Mouse (Mus musculus): ENCODE data around the gene Zc3h10. TPM values are rescaled to one million over a fixed set of nuclear protein-coding genes. Genes with fewer than 3 reads are reported as not detected.
"Not testable (repeated sequence)": the region's sequence is repeated elsewhere in the genome, so short reads cannot be mapped to it uniquely, and the experiment has no call there.

Zc3h10 gene
- polyA plus RNA-seq, 1 experiment from 2014 or later, result 17.3 TPM

GRCm38 (mm10) chr10:128492633-128493311, 54.8 kb downstream of the Zc3h10 start:
- peak; percentile 33 for ATAC-seq (ENCODE audit: low FRiP score, low read depth)
- Histone ChIP-seq H3K9ac (peak overlapping the region; percentile 88), H3K4me2 (replicated peaks) (peak overlapping the region; percentile 79), H3K27me3 (no peaks in the 10 kb centered on the region), H3K36me3 (peaks cover 43% of the 10 kb centered on the region), H3K4me3 (peak overlapping the region; percentile 81), H3K4me1 (peaks cover 42% of the 10 kb centered on the region), H3K9me3 (no peaks in the 10 kb centered on the region), H3K27ac (peak overlapping the region; percentile 97)
- WGBS, result 26% methylated on average over 12 of the region's 12 CpGs

- not testable (repeated sequence) for H3K9me3 ChIP-seq; H3K27me3 ChIP-seq; ATAC-seq (ENCODE audit: low FRiP score, low read depth)
- peak overlapping the region; percentile 79 for H3K4me2 ChIP-seq (replicated peaks)
- peak overlapping the region; percentile 97; the same call in 1 of the 2 replicates for H3K27ac ChIP-seq
- 72% methylated on average over 8 of the region's 8 CpGs for WGBS
- H3K4me1 ChIP-seq, result peaks cover 41% of the 10 kb centered on the region
- peak overlapping the region; percentile 88 for H3K9ac ChIP-seq
- H3K4me3 ChIP-seq, result peak overlapping the region; percentile 81
- H3K36me3 ChIP-seq, result peaks cover 50% of the 10 kb centered on the region
Observed at GRCm38 (mm10) chr10:128492051-128492450, 55.5 kb downstream of the Zc3h10 start.

Small RNA genes within 50 kb of the gene (microRNA-seq; reads per million reads assigned to microRNA genes)
- not detected for gene Gm47275
- gene Mir6916, result not detected
- not detected for gene Mir6917

Other genes starting within 250 kb of the Zc3h10 start
- 0.18 TPM in 1 of 2 replicates, not detected in the other for gene Il23a, start 249.0 kb downstream of the Zc3h10 start, polyA plus RNA-seq (2015; fragmentation: Nextera tagmentation; extraction: Ambion mirVana)
- 33.6 and 35.2 TPM in 2 replicates for gene Pan2, start 244.4 kb downstream of the Zc3h10 start, polyA plus RNA-seq (2015; fragmentation: Nextera tagmentation; extraction: Ambion mirVana)
- 390 and 394 TPM in 2 replicates for gene Cnpy2, start 225.3 kb downstream of the Zc3h10 start, polyA plus RNA-seq (2015; fragmentation: Nextera tagmentation; extraction: Ambion mirVana)
- 167 and 176 TPM in 2 replicates for gene Cs, start 210.0 kb downstream of the Zc3h10 start, polyA plus RNA-seq (2015; fragmentation: Nextera tagmentation; extraction: Ambion mirVana)
- 14.8 and 15.3 TPM in 2 replicates for gene Coq10a, start 178.8 kb downstream of the Zc3h10 start, polyA plus RNA-seq (2015; fragmentation: Nextera tagmentation; extraction: Ambion mirVana)
- 11.7 and 12.9 TPM in 2 replicates for gene Ankrd52, start 170.7 kb downstream of the Zc3h10 start, polyA plus RNA-seq (2015; fragmentation: Nextera tagmentation; extraction: Ambion mirVana)
- 0.28 and 0.38 TPM in 2 replicates for gene Slc39a5, start 146.5 kb downstream of the Zc3h10 start, polyA plus RNA-seq (2015; fragmentation: Nextera tagmentation; extraction: Ambion mirVana)
- gene Nabp2, start 136.3 kb downstream of the Zc3h10 start, polyA plus RNA-seq (2015; fragmentation: Nextera tagmentation; extraction: Ambion mirVana), result 60.6 and 61.4 TPM in 2 replicates
- gene Rnf41, start 136.1 kb downstream of the Zc3h10 start, polyA plus RNA-seq (2015; fragmentation: Nextera tagmentation; extraction: Ambion mirVana), result 42.3 and 43.3 TPM in 2 replicates
- gene Smarcc2, start 88.5 kb downstream of the Zc3h10 start, polyA plus RNA-seq (2015; fragmentation: Nextera tagmentation; extraction: Ambion mirVana), result 96.6 and 110 TPM in 2 replicates
- gene Myl6, start 53.6 kb downstream of the Zc3h10 start, polyA plus RNA-seq (2015; fragmentation: Nextera tagmentation; extraction: Ambion mirVana), result 1,077 and 1,101 TPM in 2 replicates
- 4.7 and 5.0 TPM in 2 replicates for gene Myl6b, start 49.1 kb downstream of the Zc3h10 start, polyA plus RNA-seq (2015; fragmentation: Nextera tagmentation; extraction: Ambion mirVana)
- gene Esyt1, start 21.9 kb downstream of the Zc3h10 start, polyA plus RNA-seq (2015; fragmentation: Nextera tagmentation; extraction: Ambion mirVana), result 24.0 and 28.0 TPM in 2 replicates
- gene Rpl41, start 1.5 kb upstream of the Zc3h10 start, polyA plus RNA-seq (2015; fragmentation: Nextera tagmentation; extraction: Ambion mirVana), result 3,677 and 3,933 TPM in 2 replicates
- gene Pa2g4, start 18.2 kb upstream of the Zc3h10 start, polyA plus RNA-seq (2015; fragmentation: Nextera tagmentation; extraction: Ambion mirVana), result 198 and 200 TPM in 2 replicates
- 14.5 and 17.5 TPM in 2 replicates for gene Erbb3, start 41.9 kb upstream of the Zc3h10 start, polyA plus RNA-seq (2015; fragmentation: Nextera tagmentation; extraction: Ambion mirVana)
- gene Rps26, start 79.0 kb upstream of the Zc3h10 start, polyA plus RNA-seq (2015; fragmentation: Nextera tagmentation; extraction: Ambion mirVana), result 752 and 768 TPM in 2 replicates
- 5.1 and 5.2 TPM in 2 replicates for gene Ikzf4, start 98.2 kb upstream of the Zc3h10 start, polyA plus RNA-seq (2015; fragmentation: Nextera tagmentation; extraction: Ambion mirVana)
- gene Suox, start 126.3 kb upstream of the Zc3h10 start, polyA plus RNA-seq (2015; fragmentation: Nextera tagmentation; extraction: Ambion mirVana), result 22.0 TPM in 2 replicates
- 83.5 and 87.5 TPM in 2 replicates for gene Rab5b, start 148.5 kb upstream of the Zc3h10 start, polyA plus RNA-seq (2015; fragmentation: Nextera tagmentation; extraction: Ambion mirVana)
- gene Pmel, start 156.4 kb upstream of the Zc3h10 start, polyA plus RNA-seq (2015; fragmentation: Nextera tagmentation; extraction: Ambion mirVana), result 2.2 and 2.3 TPM in 2 replicates
- gene Cdk2, start 157.3 kb upstream of the Zc3h10 start, polyA plus RNA-seq (2015; fragmentation: Nextera tagmentation; extraction: Ambion mirVana), result 132 and 134 TPM in 2 replicates
- gene Dgka, start 197.1 kb upstream of the Zc3h10 start, polyA plus RNA-seq (2015; fragmentation: Nextera tagmentation; extraction: Ambion mirVana), result 12.0 and 12.1 TPM in 2 replicates
- gene Pym1, start 200.1 kb upstream of the Zc3h10 start, polyA plus RNA-seq (2015; fragmentation: Nextera tagmentation; extraction: Ambion mirVana), result 44.0 and 47.9 TPM in 2 replicates
- gene Mmp19, start 243.1 kb upstream of the Zc3h10 start, polyA plus RNA-seq (2015; fragmentation: Nextera tagmentation; extraction: Ambion mirVana), result 0.56 and 0.78 TPM in 2 replicates